Mouse (Mus musculus) lung, embryonic 15.5 days (tissue): ENCODE data around the gene Pla2g7. TPM values are rescaled to one million over a fixed set of nuclear protein-coding genes. Genes with fewer than 3 reads are reported as not detected.

Experiments used
- ATAC-seq: fragments of 200-750 bp; cut with Nextera tagmentation; 2 replicates; pipeline ENCODE4 v1.8.0; 2017; ENCODE audit warnings: moderate number of reproducible peaks, borderline replicate concordance; ENCODE audit not compliant: low FRiP score, low TSS enrichment; ENCODE audit errors: extremely low read depth
- H3K27ac ChIP-seq: fragments of 300-500 bp; sonication (generic); 2 replicates; pipeline ENCODE4 v1.5.1; 2015; ENCODE audit warnings: moderate library complexity, mild to moderate bottlenecking, inconsistent platforms
- H3K27me3 ChIP-seq: fragments of 300-500 bp; sonication (generic); 2 replicates; pipeline ENCODE4 v1.6.1; 2015; ENCODE audit warnings: inconsistent platforms
- H3K36me3 ChIP-seq: fragments of 300-500 bp; sonication (generic); 2 replicates; pipeline ENCODE4 v1.6.1; 2015; ENCODE audit warnings: inconsistent platforms
- H3K4me1 ChIP-seq: fragments of 300-500 bp; sonication (generic); 2 replicates; pipeline ENCODE4 v1.6.1; 2015; ENCODE audit warnings: inconsistent platforms
- H3K4me2 ChIP-seq: fragments of 300-500 bp; sonication (generic); 2 replicates; pipeline ENCODE4 v1.6.1; 2015; ENCODE audit warnings: inconsistent platforms, mild to moderate bottlenecking, moderate library complexity
- H3K4me3 ChIP-seq: fragments of 300-500 bp; sonication (generic); 2 replicates; pipeline ENCODE4 v1.5.1; 2015; ENCODE audit warnings: mild to moderate bottlenecking, inconsistent platforms
- H3K9ac ChIP-seq: fragments of 300-500 bp; sonication (generic); 2 replicates; pipeline ENCODE4 v1.6.1; 2015; ENCODE audit warnings: inconsistent platforms
- H3K9me3 ChIP-seq: fragments of 300-500 bp; sonication (generic); 2 replicates; pipeline ENCODE4 v1.6.1; 2016; ENCODE audit warnings: inconsistent platforms
- WGBS: fragments of 180-500 bp; shearing (Covaris S2); methylation state at CpG from one replicate; pipeline ENCODE4 v1.1.7; 2015; 5-methylcytosine and 5-hydroxymethylcytosine counted together
- polyA plus RNA-seq: library from polyadenylated mRNA; unstranded; fragments of >200 nt; fragmentation: Nextera tagmentation; extraction: Ambion mirVana; gene quantifications from 2 replicates; pipeline ENCODE4 v1.2.1, GENCODE M21; 2015

Gene Pla2g7
- polyA plus RNA-seq, 1 experiment from 2014 or later = 10.6 TPM

GRCm38 (mm10) chr17:43554516-43555403, 13.1 kb upstream of the Pla2g7 start:
- H3K9me3 ChIP-seq = no peaks in the 10 kb centered on the region
- H3K27me3 ChIP-seq = no peaks in the 10 kb centered on the region
- H3K4me1 ChIP-seq = 0 out of 2 replicates have a peak, but pooled peaks cover 3% of the 10 kb centered on the region
- no peak overlapping the region for H3K4me3 ChIP-seq
- WGBS = 27% methylated on average over 12 of the region's 12 CpGs
- H3K9ac ChIP-seq = no peak overlapping the region
- no peaks in the 10 kb centered on the region for H3K36me3 ChIP-seq
- no peak overlapping the region for H3K4me2 ChIP-seq
- ATAC-seq = no peak
- no peak overlapping the region for H3K27ac ChIP-seq

GRCm38 (mm10) chr17:43557104-43557503, 10.8 kb upstream of the Pla2g7 start:
- Histone ChIP-seq H3K4me1 (0 out of 2 replicates have a peak, but pooled peaks cover 3% of the 10 kb centered on the region), H3K36me3 (no peaks in the 10 kb centered on the region), H3K27me3 (no peaks in the 10 kb centered on the region), H3K9ac (no peak overlapping the region), H3K4me3 (no peak overlapping the region), H3K9me3 (no peaks in the 10 kb centered on the region), H3K4me2 (no peak overlapping the region), H3K27ac (no peak overlapping the region)
- 69% methylated on average over 4 of the region's 4 CpGs for WGBS
- ATAC-seq = no peak

- Histone ChIP-seq H3K4me1 (0 out of 2 replicates have a peak, but pooled peaks cover 3% of the 10 kb centered on the region), H3K36me3 (no peaks in the 10 kb centered on the region), H3K9ac (no peak overlapping the region), H3K9me3 (no peaks in the 10 kb centered on the region; the same call in 1 of the 2 replicates), H3K4me3 (no peak overlapping the region), H3K27me3 (no peaks in the 10 kb centered on the region), H3K27ac (no peak overlapping the region), H3K4me2 (no peak overlapping the region)
- WGBS = 49% methylated on average over 6 of the region's 6 CpGs
- peak; percentile 59; the same call in 1 of the 2 replicates for ATAC-seq
Observed at GRCm38 (mm10) chr17:43557541-43558090, 10.3 kb upstream of the Pla2g7 start.

- Histone ChIP-seq H3K4me3 (no peak overlapping the region), H3K36me3 (no peaks in the 10 kb centered on the region), H3K9ac (no peak overlapping the region), H3K4me1 (0 out of 2 replicates have a peak, but pooled peaks cover 3% of the 10 kb centered on the region), H3K4me2 (no peak overlapping the region), H3K27me3 (no peaks in the 10 kb centered on the region), H3K9me3 (no peaks in the 10 kb centered on the region; the same call in 1 of the 2 replicates), H3K27ac (no peak overlapping the region)
- 83% methylated on average over 3 of the region's 3 CpGs for WGBS
- ATAC-seq = no peak
Observed at GRCm38 (mm10) chr17:43558678-43559077, 9.2 kb upstream of the Pla2g7 start.

GRCm38 (mm10) chr17:43563192-43563987, 4.5 kb upstream of the Pla2g7 start:
- Histone ChIP-seq H3K9me3 (no peaks in the 10 kb centered on the region; the same call in 1 of the 2 replicates), H3K27ac (no peak overlapping the region), H3K4me3 (no peak overlapping the region), H3K27me3 (no peaks in the 10 kb centered on the region), H3K9ac (no peak overlapping the region), H3K36me3 (no peaks in the 10 kb centered on the region), H3K4me1 (peaks cover 6% of the 10 kb centered on the region; the same call in 1 of the 2 replicates), H3K4me2 (no peak overlapping the region)
- ATAC-seq = no peak
- WGBS = 89% methylated on average over 7 of the region's 7 CpGs

- 7% methylated on average over 12 of the region's 12 CpGs for whole genome bisulfite sequencing
- Histone ChIP-seq H3K27me3 (no peaks in the 10 kb centered on the region), H3K4me2 (peak overlapping the region; percentile 75), H3K36me3 (no peaks in the 10 kb centered on the region), H3K4me1 (peaks cover 12% of the 10 kb centered on the region), H3K4me3 (peak overlapping the region; percentile 50), H3K27ac (0 out of 2 replicates have a peak overlapping the region, but pooled peaks have one; percentile 9), H3K9ac (no peak overlapping the region), H3K9me3 (no peaks in the 10 kb centered on the region)
- peak; percentile 37; the same call in 1 of the 2 replicates for ATAC-seq
Observed at GRCm38 (mm10) chr17:43567593-43567991, 306 bp upstream of the Pla2g7 start.

- Histone ChIP-seq H3K27ac (no peak overlapping the region), H3K4me3 (no peak overlapping the region), H3K4me1 (peaks cover 18% of the 10 kb centered on the region), H3K9me3 (no peaks in the 10 kb centered on the region), H3K4me2 (no peak overlapping the region), H3K9ac (no peak overlapping the region), H3K36me3 (no peaks in the 10 kb centered on the region), H3K27me3 (no peaks in the 10 kb centered on the region)
- 49% methylated on average over 7 of the region's 7 CpGs for WGBS
- ATAC-seq = no peak
Observed at GRCm38 (mm10) chr17:43569287-43569686, 1.4 kb downstream of the Pla2g7 start.

GRCm38 (mm10) chr17:43573624-43574073, 5.8 kb downstream of the Pla2g7 start:
- no peak overlapping the region for H3K9ac ChIP-seq
- no peak overlapping the region for H3K4me3 ChIP-seq
- peaks cover 9% of the 10 kb centered on the region for H3K4me1 ChIP-seq
- no peaks in the 10 kb centered on the region for H3K36me3 ChIP-seq
- H3K9me3 ChIP-seq = no peaks in the 10 kb centered on the region
- H3K27me3 ChIP-seq = no peaks in the 10 kb centered on the region
- H3K4me2 ChIP-seq = no peak overlapping the region
- WGBS = 32% methylated on average over 3 of the region's 3 CpGs
- H3K27ac ChIP-seq = no peak overlapping the region
- no peak for ATAC-seq

- Histone ChIP-seq H3K27me3 (no peaks in the 10 kb centered on the region), H3K36me3 (no peaks in the 10 kb centered on the region), H3K4me3 (no peak overlapping the region), H3K27ac (no peak overlapping the region), H3K9ac (no peak overlapping the region), H3K4me1 (peaks cover 15% of the 10 kb centered on the region; the same call in 1 of the 2 replicates), H3K9me3 (no peaks in the 10 kb centered on the region), H3K4me2 (peak overlapping the region; percentile 19; the same call in 1 of the 2 replicates)
- WGBS = 34% methylated on average over 3 of the region's 3 CpGs
- ATAC-seq = no peak
Observed at GRCm38 (mm10) chr17:43580456-43580855, 12.6 kb downstream of the Pla2g7 start.

- Histone ChIP-seq H3K27me3 (no peaks in the 10 kb centered on the region), H3K4me1 (peaks cover 15% of the 10 kb centered on the region; the same call in 1 of the 2 replicates), H3K9me3 (no peaks in the 10 kb centered on the region), H3K27ac (no peak overlapping the region), H3K4me3 (no peak overlapping the region), H3K4me2 (peak overlapping the region; percentile 19), H3K9ac (no peak overlapping the region), H3K36me3 (no peaks in the 10 kb centered on the region)
- ATAC-seq = no peak
- WGBS = 31% methylated on average over 8 of the region's 8 CpGs
Observed at GRCm38 (mm10) chr17:43581012-43581467, 13.1 kb downstream of the Pla2g7 start.

GRCm38 (mm10) chr17:43584771-43585170, 16.9 kb downstream of the Pla2g7 start:
- no peaks in the 10 kb centered on the region for H3K36me3 ChIP-seq
- H3K4me2 ChIP-seq = no peak overlapping the region
- no peak overlapping the region for H3K4me3 ChIP-seq
- no peak; the same call in 1 of the 2 replicates for ATAC-seq
- WGBS = 48% methylated on average over 7 of the region's 7 CpGs
- H3K27me3 ChIP-seq = no peaks in the 10 kb centered on the region
- peaks cover 15% of the 10 kb centered on the region; the same call in 1 of the 2 replicates for H3K4me1 ChIP-seq
- H3K27ac ChIP-seq = no peak overlapping the region
- H3K9ac ChIP-seq = no peak overlapping the region
- no peaks in the 10 kb centered on the region for H3K9me3 ChIP-seq
